Mouse (Mus musculus): ENCODE data around the gene Osgep. TPM values are rescaled to one million over a fixed set of nuclear protein-coding genes. Genes with fewer than 3 reads are reported as not detected.
A peak's percentile ranks its signal among the peaks of the same experiment; 100 is the strongest.
"Not testable (repeated sequence)": the region's sequence is repeated elsewhere in the genome, so short reads cannot be mapped to it uniquely, and the experiment has no call there.

Osgep gene
- total RNA-seq, 2 experiments from 2014 or later, result 34.6 to 37.0 TPM

DNA sequence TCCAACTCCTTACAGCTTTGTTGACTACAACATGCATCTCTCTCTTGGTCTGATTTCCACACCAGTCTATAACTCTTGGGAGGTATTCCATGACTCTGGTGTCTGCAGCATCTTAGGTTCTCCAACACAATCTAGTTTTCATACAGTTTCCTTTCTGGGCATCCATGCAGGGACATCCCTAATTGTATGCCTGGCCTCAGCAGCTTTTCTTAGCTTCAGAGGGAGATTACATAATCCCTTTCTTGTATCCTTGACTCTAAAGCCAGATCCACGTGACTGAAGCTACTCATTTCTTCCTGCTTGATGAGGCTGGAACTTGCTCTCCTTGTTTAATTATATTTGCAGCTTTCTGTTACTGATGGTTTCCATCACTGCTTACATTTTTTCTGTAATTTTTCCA, 12.0 kb upstream of the Osgep start:
- no peak for DNase-seq (ENCODE audit: extremely low spot score in 1 of 2, low spot score in 1 of 2)

DNA sequence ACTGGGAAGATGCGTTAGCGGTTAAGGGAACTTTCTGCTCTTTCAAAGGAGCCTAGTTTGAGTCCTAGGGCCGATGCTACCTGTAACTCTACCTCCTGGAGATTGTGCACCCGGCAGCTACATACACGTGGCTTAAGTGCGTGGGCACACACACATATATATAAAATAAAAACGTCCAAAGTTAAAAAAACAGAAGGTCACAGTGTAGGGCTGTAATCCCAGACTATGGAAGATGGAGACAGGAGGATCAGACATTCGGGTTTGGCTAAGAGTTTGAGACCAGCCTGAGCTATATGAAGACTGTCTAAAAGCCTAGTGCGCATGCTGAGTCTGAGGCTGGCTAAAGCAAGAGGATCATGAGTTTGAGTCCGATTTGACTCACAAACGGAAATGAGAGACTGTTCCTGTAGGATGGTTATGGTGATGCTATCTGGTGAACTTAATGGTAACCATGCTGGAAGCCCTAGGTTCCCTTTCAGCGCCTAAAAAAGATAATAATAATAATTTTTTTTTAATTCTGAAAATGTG, 6.9 kb upstream of the Osgep start:
- no peak for DNase-seq (ENCODE audit: extremely low spot score in 1 of 2, low spot score in 1 of 2)

DNA sequence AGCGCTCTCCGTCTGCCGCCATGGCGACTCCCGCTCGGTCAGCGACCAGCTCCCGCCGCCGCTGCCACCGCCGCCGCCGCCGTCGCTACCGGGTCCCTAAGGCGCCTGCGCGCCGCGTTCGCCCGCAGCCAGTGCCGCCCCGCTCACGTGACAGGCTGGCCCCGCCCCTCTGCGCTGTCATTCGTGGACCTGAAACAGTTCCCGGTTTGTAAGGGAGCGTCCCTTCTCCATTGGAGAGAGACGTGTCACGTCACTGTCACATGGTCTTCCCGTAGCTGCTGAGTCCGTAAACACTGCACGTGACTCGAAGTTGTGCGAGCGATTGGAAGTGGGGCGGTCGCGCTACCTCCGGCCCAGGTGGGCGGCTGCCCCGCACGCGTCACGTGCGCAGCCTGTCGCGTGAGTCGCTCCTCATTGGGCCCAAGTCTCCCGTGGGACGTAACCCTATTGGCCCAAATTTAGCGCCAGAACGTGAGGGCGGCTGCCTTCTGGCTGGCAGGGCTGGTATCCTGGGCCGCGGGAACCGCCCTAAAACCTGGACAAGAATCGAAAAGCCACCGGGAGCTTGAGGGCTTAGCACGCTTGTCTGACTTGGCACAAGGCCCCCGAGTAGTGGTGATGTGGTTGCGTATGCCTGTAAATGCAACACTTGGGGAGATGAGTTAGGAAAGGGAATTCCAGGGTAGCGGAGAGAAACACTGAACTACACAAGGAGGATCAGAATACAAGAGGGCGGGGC, 6.2 kb upstream of the Osgep start, which contains the start of the genes Pip4p1 and Pnp:
Pip4p1 (minus strand) TSS at position 103 of the 739 bp plus-strand sequence.
Pnp (plus strand) TSS at position 329 of the 739 bp plus-strand sequence.
- DNase-seq (ENCODE audit: extremely low spot score in 1 of 2, low spot score in 1 of 2), result peak; percentile 94 to 96

DNA sequence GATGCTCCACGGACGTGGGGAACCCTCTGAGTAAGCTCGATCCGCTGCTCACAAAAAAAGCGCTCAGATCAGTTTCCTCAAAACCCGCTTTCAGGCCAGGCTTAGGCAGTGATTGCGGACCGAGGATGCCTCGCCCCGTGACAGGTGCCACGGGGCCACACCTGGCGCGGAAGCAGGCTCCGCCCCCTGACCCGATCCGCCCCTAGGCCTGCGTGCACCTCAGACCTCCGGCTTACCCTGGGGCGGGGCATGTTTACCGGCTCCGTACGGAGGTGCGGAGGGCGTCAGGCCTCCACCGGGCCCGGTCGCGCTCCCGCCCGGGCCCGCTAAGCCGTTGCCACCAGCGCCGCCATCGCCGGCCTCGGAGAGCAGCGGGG, 5.7 kb upstream of the Osgep start:
- peak in 1 of 2 experiments; percentile 34 for DNase-seq (ENCODE audit: extremely low spot score in 1 of 2, low spot score in 1 of 2)

DNA sequence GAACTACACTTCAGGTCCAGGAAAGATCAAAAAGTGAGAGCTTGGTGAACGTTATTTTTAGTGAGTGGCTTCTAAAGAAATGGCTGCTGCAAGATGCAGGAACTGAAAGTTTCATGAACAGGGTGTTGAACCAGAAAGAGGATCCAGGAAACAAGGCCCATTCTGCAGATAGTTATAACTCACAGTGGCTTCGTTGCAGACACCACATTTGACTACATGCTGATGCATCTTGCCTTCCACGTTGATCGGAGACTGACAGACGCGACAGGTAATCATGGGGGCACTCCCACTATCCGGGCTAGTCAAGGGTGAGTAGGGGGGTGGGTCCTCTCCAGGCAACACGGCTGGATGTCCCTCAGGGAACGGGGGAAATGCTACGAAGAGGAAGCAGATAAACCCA, 5.3 kb upstream of the Osgep start:
- DNase-seq (ENCODE audit: extremely low spot score in 1 of 2, low spot score in 1 of 2), result no peak

DNA sequence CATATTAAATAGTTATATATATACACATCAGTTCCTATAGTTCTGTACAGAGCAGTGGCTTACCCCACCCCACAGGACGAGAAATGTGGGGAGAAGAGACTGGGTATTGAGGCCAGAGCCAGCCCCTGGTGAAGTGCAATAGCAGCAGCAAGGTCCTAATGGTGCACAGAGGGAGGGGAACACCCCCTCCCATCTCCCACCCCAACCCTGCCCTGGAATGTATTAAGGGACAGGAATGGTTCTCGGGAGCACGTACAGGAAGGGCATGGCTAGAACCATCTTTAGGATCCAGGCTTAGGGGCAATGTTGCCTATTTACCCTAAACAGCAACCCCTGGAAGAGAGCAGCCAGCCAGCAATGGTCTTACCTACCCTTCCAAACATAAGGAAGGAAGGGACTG, 2.7 kb upstream of the Osgep start:
- no peak for DNase-seq (ENCODE audit: extremely low spot score in 1 of 2, low spot score in 1 of 2)

DNA sequence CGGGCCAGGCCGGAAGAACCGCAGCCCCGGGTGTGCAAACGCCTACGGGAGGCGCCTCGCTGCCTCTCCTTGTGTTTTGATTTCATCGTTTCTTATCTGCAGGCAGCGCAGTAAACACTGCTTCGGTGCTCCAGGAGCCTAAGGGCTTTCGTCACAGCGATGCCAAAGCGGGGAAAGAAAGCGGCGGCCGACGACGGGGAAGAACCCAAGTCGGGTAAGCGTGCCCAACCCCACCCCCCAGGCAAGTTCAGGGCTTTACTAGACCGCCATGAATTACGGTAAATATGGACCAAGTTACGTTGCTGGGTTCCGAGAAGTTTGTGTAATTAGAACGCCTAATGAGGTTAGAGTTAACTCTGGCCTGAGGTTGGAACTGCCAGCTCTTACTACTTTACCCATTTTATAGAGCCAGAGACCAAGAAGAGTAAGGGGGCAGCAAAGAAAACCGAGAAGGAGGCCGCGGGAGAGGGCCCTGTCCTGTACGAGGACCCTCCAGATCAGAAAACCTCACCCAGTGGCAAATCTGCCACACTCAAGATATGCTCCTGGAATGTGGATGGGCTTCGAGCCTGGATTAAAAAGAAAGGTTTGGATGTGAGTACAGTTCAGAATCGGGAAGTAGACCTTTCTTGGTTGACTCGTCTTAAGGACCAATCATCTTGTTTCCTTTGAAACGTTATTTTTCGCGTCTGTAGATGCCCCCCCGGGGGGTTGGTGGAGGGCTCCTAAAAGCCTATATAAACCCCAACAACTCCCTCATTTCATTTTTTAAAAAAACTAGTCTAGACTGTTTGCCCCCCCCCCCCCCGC, 623 bp upstream of the Osgep start:
- no peak for DNase-seq (ENCODE audit: extremely low spot score in 1 of 2, low spot score in 1 of 2)

DNA sequence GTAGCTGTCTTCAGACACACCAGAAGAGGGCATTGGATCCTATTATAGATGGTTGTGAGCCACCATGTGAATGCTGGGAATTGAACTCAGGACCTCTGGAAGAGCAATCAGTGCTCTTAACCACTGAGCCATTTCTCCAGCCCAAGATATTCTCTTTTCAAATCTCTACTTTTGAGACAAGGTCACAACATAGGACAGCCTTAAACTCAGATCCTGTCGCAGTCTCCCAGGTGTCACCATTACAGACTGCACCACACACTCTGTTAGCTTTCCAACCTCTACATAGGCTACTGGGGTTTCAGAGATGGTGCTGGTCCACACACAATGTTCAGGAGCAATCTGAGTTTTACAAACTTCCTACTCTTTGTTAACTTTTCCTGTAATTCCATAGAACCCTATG, 1.3 kb downstream of the Osgep start:
- not testable (repeated sequence) for DNase-seq (ENCODE audit: extremely low spot score in 1 of 2, low spot score in 1 of 2)

DNA sequence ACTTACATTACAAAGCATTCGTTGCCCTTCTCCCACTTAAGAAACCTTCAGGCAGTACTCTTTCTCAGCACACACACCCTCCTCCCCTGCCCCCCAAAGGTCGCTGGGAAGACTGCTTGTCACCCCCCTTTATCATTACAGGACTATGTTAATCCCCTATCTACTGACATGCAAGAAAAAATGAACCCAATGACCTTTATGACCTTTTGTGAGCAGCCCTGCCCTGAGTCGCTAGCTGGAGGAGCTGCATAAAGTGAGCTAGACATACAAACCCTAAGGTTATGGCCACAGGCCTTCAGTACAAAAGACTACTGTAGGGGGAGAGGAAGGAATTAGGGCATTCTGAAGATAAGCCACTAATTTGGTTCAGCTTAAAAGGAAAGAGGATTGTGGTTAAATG, 13.3 kb downstream of the Osgep start:
- DNase-seq (ENCODE audit: extremely low spot score in 1 of 2, low spot score in 1 of 2), result no peak

DNA sequence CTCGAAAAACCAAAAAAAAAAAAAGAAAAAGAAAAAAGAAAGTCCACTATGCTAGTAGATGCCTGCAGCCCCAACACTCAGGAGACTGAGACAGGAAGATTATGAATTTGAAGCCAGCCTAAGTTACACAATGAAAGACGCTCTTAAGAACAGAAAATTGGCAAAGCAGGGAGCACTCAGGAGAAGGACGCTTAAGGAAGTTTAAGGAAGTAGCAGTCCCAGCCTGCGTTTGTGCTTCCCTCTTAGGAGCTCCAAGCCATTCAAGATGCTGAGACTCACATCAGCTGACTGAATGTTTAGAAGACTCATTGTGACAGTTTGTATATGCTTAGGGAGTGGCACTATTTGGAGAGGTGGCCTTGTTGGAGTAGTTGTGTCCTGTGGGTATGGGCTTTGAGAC, 16.6 kb downstream of the Osgep start:
- no peak for DNase-seq (ENCODE audit: extremely low spot score in 1 of 2, low spot score in 1 of 2)

DNA sequence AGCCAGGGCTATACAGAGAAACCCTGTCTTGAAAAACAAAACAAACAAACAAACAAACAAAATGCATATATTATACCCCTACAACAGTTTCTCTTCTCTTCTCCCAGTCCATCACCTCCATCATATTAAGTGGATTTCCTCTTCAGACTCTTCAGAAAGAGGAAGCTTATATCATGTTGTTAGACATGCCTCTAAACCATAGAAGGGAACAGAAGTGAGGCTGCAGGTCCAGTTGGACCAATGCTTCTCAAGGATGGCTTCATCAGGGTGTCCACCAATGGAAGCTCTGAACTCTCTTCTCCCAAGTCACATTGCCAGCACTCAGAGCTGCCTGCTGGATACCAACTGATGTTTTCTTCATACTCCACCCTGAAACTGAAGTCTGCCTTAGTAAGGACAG, 19.4 kb downstream of the Osgep start:
- DNase-seq (ENCODE audit: extremely low spot score in 1 of 2, low spot score in 1 of 2), result not testable (repeated sequence)

DNA sequence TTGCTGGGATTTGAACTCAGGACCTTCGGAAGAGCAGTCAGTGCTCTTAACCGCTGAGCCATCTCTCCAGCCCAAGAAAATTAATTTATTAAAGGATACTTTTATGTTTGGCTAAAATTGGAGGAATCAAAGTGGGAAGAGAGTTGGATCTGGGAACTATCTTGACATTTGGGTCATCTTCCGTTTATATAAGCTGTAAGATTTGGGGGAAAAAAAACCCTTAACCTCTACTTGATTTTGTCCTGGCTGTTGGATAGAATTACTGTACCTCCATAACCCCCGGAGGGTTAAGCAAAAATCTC, 19.9 kb downstream of the Osgep start:
- no peak for DNase-seq (ENCODE audit: extremely low spot score in 1 of 2, low spot score in 1 of 2)

DNA sequence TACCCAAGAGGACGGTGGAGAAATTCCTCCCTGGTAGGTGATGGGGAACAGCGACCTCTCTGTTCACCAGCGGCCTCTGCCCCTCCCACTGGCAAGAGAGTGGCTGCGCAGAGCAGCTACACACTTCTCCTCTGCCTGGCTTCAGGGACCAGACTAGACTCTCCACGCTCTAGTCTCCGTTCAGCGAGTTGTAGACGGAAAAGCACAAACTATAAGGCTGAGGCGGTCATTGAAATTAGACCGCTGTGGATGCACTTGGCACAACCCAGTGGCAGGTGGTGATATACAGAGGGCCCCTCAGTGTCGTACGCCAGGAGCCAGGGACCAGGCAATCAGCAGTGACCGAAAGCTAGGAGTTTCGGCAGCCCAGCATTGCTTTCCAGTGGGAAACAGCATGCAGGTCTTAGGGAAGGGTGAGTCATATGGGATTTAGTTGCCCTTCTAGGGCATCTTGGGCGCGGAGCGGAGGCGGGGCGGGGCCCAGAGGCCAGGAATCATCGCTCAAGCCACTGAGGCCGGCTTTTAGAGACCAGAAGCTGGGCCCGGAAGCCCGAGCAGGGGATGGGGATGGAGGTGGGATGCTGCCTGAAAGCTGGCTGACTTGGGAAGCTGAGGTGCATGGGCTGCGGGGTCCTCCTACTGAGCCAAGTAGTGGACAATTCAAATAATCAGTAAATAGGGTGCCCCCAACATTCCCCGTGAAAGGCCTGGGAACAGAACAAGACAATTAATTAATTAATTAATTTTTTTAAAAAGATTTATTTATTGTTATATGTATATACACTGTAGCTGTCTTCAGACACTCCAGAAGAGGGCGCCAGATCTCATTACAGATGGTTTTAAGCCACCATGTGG, 20.5 kb downstream of the Osgep start:
- no peak for DNase-seq (ENCODE audit: extremely low spot score in 1 of 2, low spot score in 1 of 2)

DNA sequence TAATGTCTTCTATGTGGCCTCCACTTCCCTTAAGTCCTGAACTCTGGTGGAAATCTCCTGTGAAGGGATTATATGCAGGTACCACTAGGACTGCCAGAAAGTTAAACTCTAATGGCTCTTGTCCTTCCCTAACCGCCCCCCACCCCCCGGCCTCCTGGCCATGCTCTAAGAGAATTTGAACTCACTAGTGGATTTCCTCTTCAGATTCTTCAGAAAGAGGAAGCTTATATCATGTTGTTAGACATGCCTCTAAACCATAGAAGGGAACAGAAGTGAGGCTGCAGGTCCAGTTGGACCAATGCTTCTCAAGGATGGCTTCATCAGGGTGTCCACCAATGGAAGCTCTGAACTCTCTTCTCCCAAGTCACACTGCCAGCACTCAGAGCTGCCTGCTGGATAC, 26.7 kb downstream of the Osgep start:
- DNase-seq (ENCODE audit: extremely low spot score in 1 of 2, low spot score in 1 of 2), result not testable (repeated sequence)

DNA sequence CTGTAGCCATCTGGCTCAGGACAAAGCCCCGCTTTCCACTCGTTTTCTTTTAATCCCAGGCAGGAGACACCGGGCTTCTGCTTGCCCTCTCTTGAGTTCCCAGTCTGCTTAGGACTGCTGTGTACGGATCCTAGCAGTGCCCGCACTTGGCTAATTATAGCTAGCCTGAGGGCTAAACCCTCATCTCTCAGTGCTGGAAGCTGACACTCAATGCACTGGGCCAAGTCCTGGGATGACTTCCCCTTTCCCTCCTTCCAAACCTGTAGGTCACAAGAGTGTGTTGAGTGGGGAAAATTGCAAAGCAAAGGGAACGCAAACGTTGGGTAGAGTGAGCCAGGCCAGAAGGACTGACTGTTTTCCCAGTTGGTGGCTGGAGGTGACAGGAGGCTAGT, 27.3 kb downstream of the Osgep start, which contains the start of gene Klhl33:
Klhl33 (minus strand) TSS at position 134 of the 392 bp plus-strand sequence.
- peak in 1 of 2 experiments; percentile 11 for DNase-seq (ENCODE audit: extremely low spot score in 1 of 2, low spot score in 1 of 2)

DNA sequence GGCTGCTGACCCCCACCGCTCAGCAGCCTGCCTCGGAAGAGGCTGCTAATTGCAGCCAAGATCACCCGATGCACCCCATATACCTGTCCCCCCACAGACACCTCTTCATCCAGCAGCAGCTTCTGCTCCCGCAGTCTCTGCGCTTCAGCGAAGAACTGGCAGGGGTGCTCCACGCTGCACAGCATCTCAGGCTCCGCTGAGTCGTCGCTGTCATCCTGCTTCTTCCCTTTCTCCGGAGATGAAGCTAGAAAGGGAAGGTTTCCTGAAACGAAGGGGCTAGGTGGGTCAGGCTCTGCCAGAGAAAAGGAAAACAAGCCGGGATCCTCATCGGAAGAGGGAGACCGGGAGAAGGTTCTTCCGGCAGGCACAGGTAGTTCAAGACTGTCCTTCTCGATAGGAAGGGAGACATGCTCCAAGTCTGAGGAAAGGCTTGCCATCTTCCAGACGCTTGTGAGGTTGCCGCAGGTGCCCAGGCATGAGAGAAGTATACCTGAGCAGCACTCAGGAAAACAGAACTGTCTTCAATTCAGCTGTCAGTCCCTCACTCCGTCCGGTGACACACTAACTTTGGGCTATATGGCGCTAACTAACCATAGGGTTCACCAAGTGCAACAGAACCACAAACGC, 27.8 kb downstream of the Osgep start:
- peak; percentile 11 to 25 for DNase-seq (ENCODE audit: extremely low spot score in 1 of 2, low spot score in 1 of 2)

DNA sequence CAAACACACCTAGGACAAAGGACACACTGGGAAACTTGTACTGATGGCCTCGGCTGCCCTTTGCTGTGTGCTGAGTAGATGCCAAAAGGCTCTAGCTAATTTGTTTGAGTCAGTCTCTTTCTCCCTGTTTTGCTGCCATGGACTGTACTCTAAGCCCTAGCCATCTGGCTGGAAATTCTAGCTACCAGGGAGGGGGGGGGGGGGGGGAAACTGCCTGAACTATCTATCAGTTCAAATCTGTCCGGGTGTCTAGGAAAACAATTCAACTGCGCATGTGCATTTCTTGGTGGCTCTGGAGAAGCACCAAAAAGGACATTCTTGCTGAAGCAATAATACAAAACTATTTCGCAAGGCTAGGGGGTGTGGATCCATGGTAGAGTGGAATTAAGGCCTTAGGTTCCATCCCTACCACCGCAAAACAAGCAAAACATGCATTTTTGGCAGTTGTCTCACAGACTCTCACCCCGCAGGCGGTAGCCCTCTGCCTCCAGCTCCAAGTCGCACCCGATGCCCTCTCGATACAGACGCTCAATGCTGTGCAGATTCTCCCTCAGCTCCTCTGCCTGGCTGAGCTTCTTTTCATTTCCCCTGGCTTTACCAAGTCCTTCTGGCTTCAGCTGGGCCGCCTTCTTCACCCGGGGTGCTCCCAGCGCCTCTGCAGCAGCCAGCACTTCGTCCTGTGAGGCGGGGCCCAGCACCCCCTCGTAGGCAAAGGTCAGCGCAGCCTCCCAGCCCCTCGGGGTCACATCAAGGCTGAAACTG, 28.5 kb downstream of the Osgep start:
- DNase-seq (ENCODE audit: extremely low spot score in 1 of 2, low spot score in 1 of 2), result peak; percentile 19 to 26

DNA sequence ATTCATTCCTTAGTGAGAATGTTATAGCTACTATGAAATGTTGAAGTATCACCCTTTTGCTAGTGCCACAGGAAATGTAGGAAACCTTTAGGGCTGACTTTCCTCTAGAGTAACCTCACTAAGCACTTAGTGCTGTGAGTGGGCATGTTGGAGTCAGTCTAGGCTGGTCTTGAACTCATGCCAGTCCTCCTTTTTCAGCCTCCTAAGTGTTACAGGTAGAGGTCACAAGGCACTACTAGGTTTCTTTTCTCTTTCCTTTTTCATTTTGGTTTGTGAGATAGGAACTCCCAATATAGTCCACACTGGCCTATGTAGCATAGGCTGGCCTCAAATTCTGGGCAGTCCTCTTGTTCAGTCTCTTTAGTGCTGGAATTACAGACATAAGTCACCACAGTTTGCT, 29.3 kb downstream of the Osgep start:
- DNase-seq (ENCODE audit: extremely low spot score in 1 of 2, low spot score in 1 of 2), result no peak

All from layer of hippocampus, postnatal 25 days (tissue).